Comparison of ENCODE assay signal across 30 mouse cellular contexts in genomic region chr19:24024667-24025066, GRCm38 (mm10). TPM values are rescaled to one million over a fixed set of nuclear protein-coding genes. Genes with fewer than 3 reads are reported as not detected.
DNase-seq lines count a peak whose midpoint lies in the region; ATAC-seq and TF ChIP-seq lines count a peak whose summit lies in the region.
"Had no signal": no experiment of that assay in that cellular context is flagged by ENCODE, and none has a peak within 500 bp of the region (broad histone marks: within the 10 kb centered on the region; RNA-seq: fewer than 3 reads in every experiment).

No protein-coding gene starts in this region.

- DNase-seq in heart, adult 9 months (ENCODE audit: low spot score in 2 of 2), result no peak
- no peak for DNase-seq in hindbrain, embryonic 14.5 days (ENCODE audit: low spot score)
- peak; percentile 26 for DNase-seq in brain, embryonic 14.5 days (ENCODE audit: low read depth)
- DNase-seq in thymus, postnatal 4 days, result no peak
- DNase-seq: adrenal gland, postnatal 25 days; B cell, adult 2 months; cerebellum, adult 18-20 months; cerebellum, postnatal 10 days; gastrocnemius, postnatal 10 days; kidney, adult 9 months; kidney, postnatal 10 days; layer of hippocampus, adult 9-11 months; liver, embryonic 13.5 days; lung, adult 18-20 months; lung, postnatal 4 days; right cerebral cortex, postnatal 4 days; thymus, adult 2 months; thymus, postnatal 36 days had no signal

- TF ChIP-seq POLR2A in brain, embryonic 14.5 days (IDR thresholded peaks at IDR 0.05; ENCODE audit: borderline replicate concordance, extremely low read depth, insufficient read depth, insufficient read length, poor library complexity, severe bottlenecking), result no peak

- 46% methylated on average over 1 of the region's 1 CpGs for WGBS in heart, embryonic 11.5 days (ENCODE audit: insufficient replicate concordance)
- 28% methylated on average over 1 of the region's 1 CpGs for WGBS in hindbrain, embryonic 12.5 days
- 14% methylated on average over 1 of the region's 1 CpGs for WGBS in hindbrain, embryonic 14.5 days
- WGBS in heart, embryonic 15.5 days, result 54% methylated on average over 1 of the region's 1 CpGs

- no peak overlapping the region for H3K4me3 ChIP-seq in heart, embryonic 11.5 days (ENCODE audit: low read depth, low read length)
- no peak overlapping the region for H3K4me3 ChIP-seq in hindbrain, embryonic 12.5 days
- no peak overlapping the region for H3K4me3 ChIP-seq in hindbrain, embryonic 14.5 days (replicated peaks; ENCODE audit: low read length)
- no peak overlapping the region for H3K4me3 ChIP-seq in heart, embryonic 15.5 days
- H3K4me3 ChIP-seq: embryonic facial prominence, embryonic 13.5 days; forebrain, embryonic 10.5 days; forebrain, embryonic 15.5 days; limb, embryonic 10.5 days; limb, embryonic 15.5 days; liver, embryonic 13.5 days; megakaryocyte, embryonic 14.5 days; neural tube, embryonic 13.5 days had no signal

- H3K27ac ChIP-seq in heart, embryonic 11.5 days (ENCODE audit: low read depth, low read length), result peak overlapping the region; percentile 7; the same call in 1 of the 2 replicates
- H3K27ac ChIP-seq in hindbrain, embryonic 12.5 days, result 0 out of 2 replicates have a peak overlapping the region, but pooled peaks have one; percentile 35
- H3K27ac ChIP-seq in hindbrain, embryonic 14.5 days, result no peak overlapping the region
- H3K27ac ChIP-seq in heart, embryonic 15.5 days, result peak overlapping the region; percentile 80
- H3K27ac ChIP-seq: embryonic facial prominence, embryonic 13.5 days; forebrain, embryonic 10.5 days; limb, embryonic 10.5 days; limb, embryonic 15.5 days; liver, embryonic 13.5 days; neural tube, embryonic 13.5 days; stomach, postnatal 0 days had no signal

- TF ChIP-seq CTCF in brain, embryonic 14.5 days (IDR thresholded peaks at IDR 0.05; ENCODE audit: borderline replicate concordance, extremely low read depth, insufficient read depth, insufficient read length), result no peak

- H3K36me3 ChIP-seq in heart, embryonic 11.5 days (ENCODE audit: control insufficient read depth, insufficient read depth, low read length), result no peaks in the 10 kb centered on the region
- H3K36me3 ChIP-seq in hindbrain, embryonic 12.5 days, result no peaks in the 10 kb centered on the region
- H3K36me3 ChIP-seq in hindbrain, embryonic 14.5 days (replicated peaks; ENCODE audit: control insufficient read depth, insufficient read depth), result no peaks in the 10 kb centered on the region
- no peaks in the 10 kb centered on the region for H3K36me3 ChIP-seq in heart, embryonic 15.5 days
- H3K36me3 ChIP-seq: embryonic facial prominence, embryonic 13.5 days; forebrain, embryonic 10.5 days; forebrain, embryonic 15.5 days; limb, embryonic 10.5 days; limb, embryonic 15.5 days; liver, embryonic 13.5 days; neural tube, embryonic 13.5 days had no signal

- no peak overlapping the region for H3K4me2 ChIP-seq in heart, embryonic 11.5 days
- no peak overlapping the region for H3K4me2 ChIP-seq in hindbrain, embryonic 12.5 days (replicated peaks)
- H3K4me2 ChIP-seq in hindbrain, embryonic 14.5 days (replicated peaks), result no peak overlapping the region
- no peak overlapping the region for H3K4me2 ChIP-seq in heart, embryonic 15.5 days
- H3K4me2 ChIP-seq: embryonic facial prominence, embryonic 13.5 days; forebrain, embryonic 15.5 days; limb, embryonic 15.5 days; liver, embryonic 13.5 days; neural tube, embryonic 13.5 days had no signal

- H3K9me3 ChIP-seq in heart, embryonic 11.5 days (replicated peaks; ENCODE audit: control insufficient read depth, low read length), result no peaks in the 10 kb centered on the region
- no peaks in the 10 kb centered on the region for H3K9me3 ChIP-seq in hindbrain, embryonic 12.5 days (replicated peaks)
- no peaks in the 10 kb centered on the region for H3K9me3 ChIP-seq in hindbrain, embryonic 14.5 days (ENCODE audit: control insufficient read depth, low read length)
- no peaks in the 10 kb centered on the region for H3K9me3 ChIP-seq in heart, embryonic 15.5 days (replicated peaks)
- H3K9me3 ChIP-seq: embryonic facial prominence, embryonic 13.5 days; forebrain, embryonic 10.5 days; forebrain, embryonic 15.5 days; limb, embryonic 10.5 days; limb, embryonic 15.5 days; liver, embryonic 13.5 days; megakaryocyte, embryonic 14.5 days; neural tube, embryonic 13.5 days had no signal

- H3K9ac ChIP-seq in heart, embryonic 11.5 days (ENCODE audit: low read depth, low read length), result no peak overlapping the region
- H3K9ac ChIP-seq in hindbrain, embryonic 12.5 days, result no peak overlapping the region
- H3K9ac ChIP-seq in hindbrain, embryonic 14.5 days, result no peak overlapping the region
- 0 out of 2 replicates have a peak overlapping the region, but pooled peaks have one; percentile 2 for H3K9ac ChIP-seq in heart, embryonic 15.5 days
- H3K9ac ChIP-seq: embryonic facial prominence, embryonic 13.5 days; forebrain, embryonic 15.5 days; limb, embryonic 15.5 days; liver, embryonic 13.5 days; neural tube, embryonic 13.5 days had no signal

- peaks cover 16% of the 10 kb centered on the region for H3K4me1 ChIP-seq in heart, embryonic 11.5 days (ENCODE audit: control insufficient read depth, insufficient read depth, low read length)
- H3K4me1 ChIP-seq in hindbrain, embryonic 12.5 days, result peaks cover 15% of the 10 kb centered on the region
- peaks cover 3% of the 10 kb centered on the region for H3K4me1 ChIP-seq in hindbrain, embryonic 14.5 days (replicated peaks; ENCODE audit: control insufficient read depth, insufficient read depth, low read length)
- peaks cover 36% of the 10 kb centered on the region for H3K4me1 ChIP-seq in heart, embryonic 15.5 days (replicated peaks)
- H3K4me1 ChIP-seq: liver, embryonic 13.5 days; megakaryocyte, embryonic 14.5 days had no signal

- no peak for ATAC-seq in heart, embryonic 11.5 days (replicated peaks; ENCODE audit: insufficient number of reproducible peaks, low FRiP score, low TSS enrichment)
- no peak for ATAC-seq in hindbrain, embryonic 12.5 days (ENCODE audit: low FRiP score)
- ATAC-seq in hindbrain, embryonic 14.5 days (ENCODE audit: low FRiP score), result no peak
- ATAC-seq in heart, embryonic 15.5 days (replicated peaks; ENCODE audit: insufficient number of reproducible peaks, insufficient read depth, low FRiP score, low read depth), result no peak
- ATAC-seq: intestine, postnatal 0 days had no signal

- H3K27me3 ChIP-seq in heart, embryonic 11.5 days (ENCODE audit: control insufficient read depth, insufficient read depth, low read length), result no peaks in the 10 kb centered on the region
- peaks cover 15% of the 10 kb centered on the region for H3K27me3 ChIP-seq in hindbrain, embryonic 12.5 days
- H3K27me3 ChIP-seq in hindbrain, embryonic 14.5 days (ENCODE audit: control insufficient read depth, insufficient read depth, low read length), result peaks cover 4% of the 10 kb centered on the region
- no peaks in the 10 kb centered on the region for H3K27me3 ChIP-seq in heart, embryonic 15.5 days

RNA-seq across cellular contexts. Expression of gene Fam189a2, which starts 6.2 kb away (rescaled TPM):
- polyA plus RNA-seq in heart, embryonic 11.5 days (2014; fragmentation: Nextera tagmentation; extraction: Ambion mirVana), result 8.3 and 9.3 TPM in 2 replicates
- polyA plus RNA-seq in hindbrain, embryonic 12.5 days (2016; fragmentation: Nextera tagmentation; extraction: Ambion mirVana), result 0.57 and 0.88 TPM in 2 replicates
- 2.7 and 2.8 TPM in 2 replicates for polyA plus RNA-seq in hindbrain, embryonic 14.5 days (2014; fragmentation: Nextera tagmentation; extraction: Ambion mirVana)
- 10.7 and 15.8 TPM in 2 replicates for polyA plus RNA-seq in brain, embryonic 14.5 days (2012; rRNA removed)
- 5.6 and 5.9 TPM in 2 replicates for polyA plus RNA-seq in heart, embryonic 15.5 days (2015; fragmentation: Nextera tagmentation; extraction: Ambion mirVana)
